Mouse (Mus musculus) testis, postnatal 10 days (tissue): ENCODE results near the gene Trappc12.

Experiments
- DNase-seq: peaks from one replicate; pipeline ENCODE4 v3.0.0; 2021; ENCODE audit warnings: low spot score

Gene Trappc12

GRCm38 (mm10) chr12:28688996-28689395 is 61.3 kb downstream of the Trappc12 start:
- DNase-seq = no peak

DNA sequence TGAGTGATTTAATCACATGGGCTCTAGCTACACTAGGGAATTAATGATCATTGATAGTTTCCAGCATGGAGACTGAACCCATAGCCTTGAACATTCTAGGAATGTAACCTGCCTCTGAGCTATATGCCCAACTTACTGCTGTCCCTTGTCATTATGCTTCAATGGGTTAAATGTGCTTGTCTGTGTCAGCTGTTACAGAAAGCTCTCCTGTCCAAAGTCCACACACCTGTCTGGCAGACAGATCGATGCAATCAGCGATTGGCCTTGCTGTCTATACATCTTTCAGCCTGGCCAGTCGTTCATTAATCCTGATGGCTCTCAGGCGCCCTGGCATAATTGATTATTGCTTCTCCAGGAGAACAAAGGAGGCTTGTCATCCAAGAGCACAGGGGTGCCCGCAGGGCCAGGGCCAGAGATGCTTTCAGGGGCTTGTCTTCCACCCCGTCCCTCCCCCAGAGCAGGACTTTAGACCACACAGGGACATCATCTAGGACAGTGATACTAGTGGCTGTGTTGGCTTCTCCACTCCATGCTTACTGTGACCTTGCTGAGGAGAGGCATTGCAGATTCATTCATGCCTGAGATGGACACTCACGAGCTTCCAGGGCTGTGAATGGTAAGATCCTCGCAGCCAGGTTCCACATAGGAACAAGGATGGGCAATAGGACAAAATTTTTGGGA is 63.9 kb downstream of the Trappc12 start:
- DNase-seq = no peak

- DNase-seq = no peak
Observed at GRCm38 (mm10) chr12:28685771-28686170, 64.5 kb downstream of the Trappc12 start.

DNA sequence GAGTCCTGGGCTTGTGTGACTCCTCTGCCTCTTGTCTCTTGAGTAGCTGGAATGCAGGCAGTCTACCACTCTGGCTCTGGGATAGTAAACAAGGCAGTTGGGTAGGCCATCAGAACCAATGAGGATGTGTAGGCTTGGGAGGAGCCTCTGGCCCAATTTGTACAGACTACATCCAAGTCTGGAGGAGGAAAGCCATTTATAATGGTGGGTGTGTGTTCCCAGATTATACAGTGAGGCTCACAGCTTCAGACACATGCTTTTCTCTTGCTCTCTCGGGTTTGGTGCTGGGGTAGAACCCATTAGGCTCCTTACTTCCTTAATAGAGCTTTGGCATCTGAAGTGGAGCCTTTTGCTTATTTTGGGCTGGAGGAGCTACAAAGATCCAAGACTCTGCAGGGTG is 65.6 kb downstream of the Trappc12 start:
- DNase-seq = no peak

DNA sequence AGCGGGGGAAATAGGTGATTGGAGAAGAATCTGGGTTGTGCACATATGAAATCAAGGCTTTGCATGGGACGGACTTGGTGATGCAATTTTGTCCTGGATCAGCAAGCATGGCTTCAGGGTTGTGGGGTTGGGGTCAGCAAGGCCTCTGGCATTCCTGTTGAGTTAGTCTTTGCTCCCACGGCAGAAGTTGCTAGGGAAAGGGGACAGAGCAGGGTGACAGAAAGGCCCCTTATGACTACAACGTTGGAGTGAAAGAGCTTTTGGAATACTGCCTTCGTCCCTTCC is 74.4 kb downstream of the Trappc12 start:
- DNase-seq = no peak

- DNase-seq = peak; percentile 87
Observed at GRCm38 (mm10) chr12:28675121-28675924, 74.9 kb downstream of the Trappc12 start, which contains the start of gene Adi1. Adi1 (plus strand) TSS chr12:28675231.

GRCm38 (mm10) chr12:28674038-28674720 is 76.1 kb downstream of the Trappc12 start:
- no peak for DNase-seq

DNA sequence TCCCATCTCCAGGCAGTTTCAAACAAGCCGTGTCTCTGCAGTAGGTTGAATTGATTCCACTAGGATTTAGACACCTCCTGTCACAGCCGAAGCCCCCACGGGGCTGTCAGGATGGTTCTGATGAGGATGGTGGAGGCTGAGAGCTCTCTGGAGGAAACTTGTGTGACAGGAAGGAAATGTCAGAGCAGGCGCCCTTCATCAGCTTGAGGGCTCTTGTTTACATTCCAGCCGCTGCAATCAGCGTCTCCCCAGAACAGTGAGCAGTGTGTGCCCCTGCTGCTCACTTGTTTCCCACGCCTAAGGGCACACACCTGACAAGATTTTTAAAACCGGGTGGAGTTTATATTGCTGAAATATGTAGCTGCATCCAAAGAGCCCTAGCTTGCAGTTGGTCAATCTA is 83.0 kb downstream of the Trappc12 start:
- DNase-seq = no peak

DNA sequence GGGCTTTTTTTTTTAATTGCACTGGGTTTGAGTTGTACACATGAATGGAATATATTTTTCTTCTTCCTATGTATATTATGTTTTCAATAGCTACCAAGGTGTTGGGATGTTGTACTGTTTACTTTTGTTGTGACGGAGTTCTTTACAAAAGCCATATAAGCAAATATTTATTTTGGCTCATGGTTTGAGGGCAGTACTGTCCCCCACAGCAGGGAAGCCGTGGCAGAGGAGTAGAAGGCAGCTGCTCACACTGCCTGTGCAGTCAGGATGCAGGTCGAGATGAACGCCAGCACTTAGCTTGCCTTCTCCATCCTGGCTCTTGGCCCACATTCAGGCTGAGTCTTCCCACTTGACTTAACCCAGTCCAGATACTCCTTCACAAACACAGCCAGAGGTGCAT is 83.5 kb downstream of the Trappc12 start:
- DNase-seq = no peak

DNA sequence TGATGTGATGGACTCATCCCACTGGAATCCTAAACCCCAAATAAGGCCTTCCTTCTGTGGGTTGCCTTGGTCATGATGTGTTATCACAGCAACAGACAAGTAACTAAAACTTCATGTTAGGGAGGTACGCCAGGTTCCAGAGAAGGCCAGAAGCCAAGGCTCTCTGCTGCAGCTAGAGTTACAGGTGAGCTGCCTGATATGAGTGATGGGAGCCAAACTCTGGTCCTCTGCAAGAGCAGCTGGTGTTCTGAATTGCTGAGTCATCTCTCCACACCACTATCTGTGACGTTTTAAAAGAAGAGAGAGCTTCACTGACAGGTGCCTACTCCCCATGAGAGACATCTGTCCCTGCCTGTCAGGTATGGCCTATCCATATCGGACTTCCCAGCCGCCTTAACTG is 87.6 kb downstream of the Trappc12 start:
- DNase-seq = no peak

GRCm38 (mm10) chr12:28649141-28650110 is 100.8 kb downstream of the Trappc12 start, which contains the start of gene Rnaseh1:
Rnaseh1 (plus strand) TSS chr12:28649602.
- DNase-seq = peak; percentile 96
